Mouse (Mus musculus) spleen, postnatal 0 days (tissue): ENCODE data around the gene Gm12394. TPM values are rescaled to one million over a fixed set of nuclear protein-coding genes. Genes with fewer than 3 reads are reported as not detected.

ENCODE experiments used
- polyA plus RNA-seq: library from polyadenylated mRNA; unstranded; fragments of >200 nt; fragmentation: Nextera tagmentation; extraction: Ambion mirVana; gene quantifications from 2 replicates; pipeline ENCODE4 v1.2.1, GENCODE M21; 2015

The Gm12394 gene
- 0.06 TPM in 1 of 2 replicates, not detected in the other for polyA plus RNA-seq

GRCm38 (mm10) chr4:42856671-42857070 is at the start of gene Gm12394:
Gm12394 (minus strand) TSS chr4:42856771.

GRCm38 (mm10) chr4:42874134-42874533 is 17.6 kb upstream of the Gm12394 start, which contains the start of gene Fam205c:
Fam205c (minus strand) TSS chr4:42874234.

GRCm38 (mm10) chr4:42853788-42854187 is 2.8 kb downstream of the Gm12394 start, which contains the start of gene Fam205a1:
Fam205a1 (minus strand) TSS chr4:42853888.

GRCm38 (mm10) chr4:42773893-42774292 is 82.7 kb downstream of the Gm12394 start, which contains the start of gene Ccl21a:
Ccl21a (minus strand) TSS chr4:42773993.

GRCm38 (mm10) chr4:42756477-42756876 is 100.1 kb downstream of the Gm12394 start, which contains the start of gene Ccl19:
Ccl19 (minus strand) TSS chr4:42756577.

GRCm38 (mm10) chr4:42735245-42735644 is 121.3 kb downstream of the Gm12394 start, which contains the start of gene 4930578G10Rik:
4930578G10Rik (plus strand) TSS chr4:42735545.

Other genes starting within 250 kb of the Gm12394 start
- not detected in 2 replicates for gene Gm10591, start 244.6 kb downstream of the Gm12394 start, polyA plus RNA-seq
- 1.4 and 2.6 TPM in 2 replicates for gene Gm2564, start 227.1 kb downstream of the Gm12394 start, polyA plus RNA-seq
- gene Ccl27b, start 201.5 kb downstream of the Gm12394 start, polyA plus RNA-seq: not detected in 2 replicates
- gene Il11ra2, start 194.9 kb downstream of the Gm12394 start, polyA plus RNA-seq: not detected in 2 replicates
- gene 4930578G10Rik, start 121.2 kb downstream of the Gm12394 start, polyA plus RNA-seq: not detected in 2 replicates
- 1.6 and 2.0 TPM in 2 replicates for gene Ccl19, start 100.2 kb downstream of the Gm12394 start, polyA plus RNA-seq
- gene Ccl21a, start 82.8 kb downstream of the Gm12394 start, polyA plus RNA-seq: 23.0 and 60.3 TPM in 2 replicates
- gene Fam205a1, start 2.9 kb downstream of the Gm12394 start, polyA plus RNA-seq: 0.11 and 0.21 TPM in 2 replicates
- 0.59 and 0.62 TPM in 2 replicates for gene Fam205c, start 17.5 kb upstream of the Gm12394 start, polyA plus RNA-seq
- gene Phf24, start 59.9 kb upstream of the Gm12394 start, polyA plus RNA-seq: 0.06 and 0.19 TPM in 2 replicates
- gene Dnajb5, start 93.0 kb upstream of the Gm12394 start, polyA plus RNA-seq: 1.1 and 1.4 TPM in 2 replicates
- 0.27 and 0.32 TPM in 2 replicates for gene 1700022I11Rik, start 112.8 kb upstream of the Gm12394 start, polyA plus RNA-seq
- 206 and 208 TPM in 2 replicates for gene Vcp, start 143.7 kb upstream of the Gm12394 start, polyA plus RNA-seq
- 13.0 and 14.8 TPM in 2 replicates for gene Fancg, start 153.7 kb upstream of the Gm12394 start, polyA plus RNA-seq
- 11.3 and 11.4 TPM in 2 replicates for gene Pigo, start 169.0 kb upstream of the Gm12394 start, polyA plus RNA-seq
- gene Stoml2, start 174.9 kb upstream of the Gm12394 start, polyA plus RNA-seq: 178 and 205 TPM in 2 replicates
- 19.4 and 20.1 TPM in 2 replicates for gene Fam214b, start 189.4 kb upstream of the Gm12394 start, polyA plus RNA-seq
- 0.40 and 0.63 TPM in 2 replicates for gene Unc13b, start 202.2 kb upstream of the Gm12394 start, polyA plus RNA-seq